Mouse (Mus musculus): ENCODE measurements around the gene Hebp2. TPM values are rescaled to one million over a fixed set of nuclear protein-coding genes. Genes with fewer than 3 reads are reported as not detected.

Hebp2 gene
- polyA plus RNA-seq, 1 experiment: not detected

DNA sequence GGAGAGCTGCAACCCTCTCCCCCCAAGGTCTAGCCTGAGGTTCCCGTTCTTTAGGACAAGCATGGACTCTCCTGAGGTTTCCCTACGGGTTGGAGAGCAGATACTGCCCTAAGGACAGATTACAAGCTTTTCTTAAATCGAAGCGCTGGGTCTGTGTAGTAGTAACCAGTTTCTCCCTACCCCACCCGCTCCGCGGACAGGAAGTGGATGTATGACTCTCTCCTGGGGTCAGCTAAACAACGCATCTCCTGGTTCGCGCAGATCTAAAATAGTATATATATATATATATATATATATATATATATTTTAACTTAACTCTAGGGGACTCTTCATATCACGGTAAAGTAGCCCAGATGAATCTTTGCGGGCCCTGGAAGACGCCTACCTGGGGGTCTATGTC is 567 bp downstream of the Hebp2 start:
- Histone ChIP-seq H3K27ac (ENCODE audit: insufficient read depth, low read depth, low read length) (no peak overlapping the region), H3K4me3 (ENCODE audit: insufficient read depth, low read depth, low read length) (peak overlapping the region; percentile 57), H3K4me1 (ENCODE audit: control insufficient read depth, insufficient read depth, low read length) (peaks cover 16% of the 10 kb centered on the region; the same call in 1 of the 2 replicates)
- TF ChIP-seq POLR2A (IDR thresholded peaks at IDR 0.05; ENCODE audit: insufficient read depth, low read depth, low read length) (no peak), CTCF (IDR thresholded peaks at IDR 0.05; ENCODE audit: insufficient read depth, low read depth, low read length) (no peak)
- 14% methylated on average over 13 of the region's 13 CpGs for WGBS

DNA sequence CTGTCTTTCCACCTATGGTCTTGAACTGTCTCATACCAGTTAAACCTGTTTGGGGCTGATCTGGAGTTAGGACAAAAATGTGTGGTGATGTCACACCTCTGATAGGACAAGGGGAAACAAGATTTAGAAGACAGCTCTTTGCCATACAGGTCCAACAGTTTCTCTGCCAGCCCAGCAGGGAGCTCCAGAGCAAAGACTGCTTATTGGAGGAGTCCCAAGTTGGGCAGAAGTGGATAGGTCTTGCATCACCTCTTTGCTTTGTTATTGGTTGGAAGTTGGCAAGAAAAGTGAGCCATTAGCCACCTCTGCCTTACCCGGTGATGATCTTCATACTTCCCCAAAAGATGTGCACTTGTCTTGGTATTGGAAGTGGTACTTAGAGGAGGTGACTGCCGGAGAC is 9.0 kb downstream of the Hebp2 start:
- 88% methylated on average over 2 of the region's 2 CpGs for WGBS
- TF ChIP-seq CTCF (IDR thresholded peaks at IDR 0.05; ENCODE audit: insufficient read depth, low read depth, low read length) (no peak), POLR2A (IDR thresholded peaks at IDR 0.05; ENCODE audit: insufficient read depth, low read depth, low read length) (no peak)
- no peak overlapping the region for H3K4me3 ChIP-seq (ENCODE audit: insufficient read depth, low read depth, low read length)
- H3K27ac ChIP-seq (ENCODE audit: insufficient read depth, low read depth, low read length): no peak overlapping the region
- H3K4me1 ChIP-seq (ENCODE audit: control insufficient read depth, insufficient read depth, low read length): no peaks in the 10 kb centered on the region

DNA sequence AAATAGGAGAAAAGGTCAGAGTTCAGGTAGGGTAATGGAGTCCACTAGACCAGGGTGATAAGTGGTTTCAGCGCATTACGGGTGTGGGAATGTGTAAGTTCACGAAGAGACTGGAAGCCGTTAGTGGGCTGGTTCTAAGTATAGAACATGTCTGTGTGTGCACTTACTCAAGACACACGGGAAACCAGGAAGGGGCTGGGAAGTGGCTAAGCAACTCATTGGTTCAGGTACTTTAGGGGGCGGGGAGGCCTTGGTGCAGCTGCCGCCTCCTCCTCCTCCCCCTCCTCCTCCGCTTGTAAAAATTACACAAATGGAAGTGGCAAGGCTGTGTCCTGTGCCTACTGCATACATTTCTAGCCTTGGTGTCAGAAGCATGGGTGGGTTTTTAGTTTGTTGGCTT is 13.6 kb downstream of the Hebp2 start:
- no peak for TF ChIP-seq CTCF (IDR thresholded peaks at IDR 0.05; ENCODE audit: insufficient read depth, low read depth, low read length)
- TF ChIP-seq POLR2A (IDR thresholded peaks at IDR 0.05; ENCODE audit: insufficient read depth, low read depth, low read length): no peak
- Histone ChIP-seq H3K27ac (ENCODE audit: insufficient read depth, low read depth, low read length) (no peak overlapping the region), H3K4me1 (ENCODE audit: control insufficient read depth, insufficient read depth, low read length) (peaks cover 1% of the 10 kb centered on the region; the same call in 1 of the 2 replicates), H3K4me3 (ENCODE audit: insufficient read depth, low read depth, low read length) (no peak overlapping the region)
- WGBS: 74% methylated on average over 8 of the region's 8 CpGs

DNA sequence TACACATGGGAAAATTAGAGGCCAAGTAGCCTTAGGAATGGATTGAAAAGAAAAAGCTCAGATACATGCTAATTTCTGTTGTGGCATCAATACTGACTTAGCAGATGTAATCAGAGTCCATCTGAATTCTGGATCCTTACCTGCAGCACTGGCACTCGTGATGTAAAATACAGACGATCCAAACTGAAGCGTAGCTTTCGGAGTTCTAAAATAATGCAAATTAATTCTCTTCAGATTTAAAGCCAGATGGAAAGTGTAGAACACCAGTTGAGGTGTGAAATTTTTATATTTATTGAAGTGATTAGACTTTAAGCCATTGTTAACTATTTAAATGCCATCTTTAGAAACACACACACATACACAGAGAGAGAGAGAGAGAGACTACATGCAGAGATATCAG is 15.7 kb downstream of the Hebp2 start:
- H3K27ac ChIP-seq (ENCODE audit: insufficient read depth, low read depth, low read length): no peak overlapping the region
- WGBS: 89% methylated on average over 4 of the region's 4 CpGs
- H3K4me3 ChIP-seq (ENCODE audit: insufficient read depth, low read depth, low read length): no peak overlapping the region
- H3K4me1 ChIP-seq (ENCODE audit: control insufficient read depth, insufficient read depth, low read length): peaks cover 17% of the 10 kb centered on the region
- TF ChIP-seq CTCF (IDR thresholded peaks at IDR 0.05; ENCODE audit: insufficient read depth, low read depth, low read length) (no peak), POLR2A (IDR thresholded peaks at IDR 0.05; ENCODE audit: insufficient read depth, low read depth, low read length) (no peak)

DNA sequence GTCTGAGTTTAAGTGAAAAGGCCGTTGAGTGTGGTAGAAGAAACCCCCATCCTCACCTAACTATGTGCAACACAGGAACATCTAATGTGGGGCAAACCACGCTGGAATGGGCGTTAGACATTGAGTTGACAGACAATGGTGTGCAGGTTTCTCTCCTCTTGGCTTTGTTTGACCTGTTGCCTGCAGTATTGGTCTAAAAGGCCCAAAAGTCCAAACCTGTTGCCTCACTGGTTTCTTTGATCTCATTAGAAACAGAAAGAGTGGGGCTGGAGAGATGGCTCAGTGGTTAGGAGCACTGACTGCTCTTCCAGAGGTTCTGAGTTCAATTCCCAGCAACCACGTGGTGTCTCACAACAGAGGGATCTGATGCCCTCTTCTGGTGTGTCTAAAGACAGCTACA is 16.7 kb downstream of the Hebp2 start:
- no peak overlapping the region for H3K27ac ChIP-seq (ENCODE audit: insufficient read depth, low read depth, low read length)

DNA sequence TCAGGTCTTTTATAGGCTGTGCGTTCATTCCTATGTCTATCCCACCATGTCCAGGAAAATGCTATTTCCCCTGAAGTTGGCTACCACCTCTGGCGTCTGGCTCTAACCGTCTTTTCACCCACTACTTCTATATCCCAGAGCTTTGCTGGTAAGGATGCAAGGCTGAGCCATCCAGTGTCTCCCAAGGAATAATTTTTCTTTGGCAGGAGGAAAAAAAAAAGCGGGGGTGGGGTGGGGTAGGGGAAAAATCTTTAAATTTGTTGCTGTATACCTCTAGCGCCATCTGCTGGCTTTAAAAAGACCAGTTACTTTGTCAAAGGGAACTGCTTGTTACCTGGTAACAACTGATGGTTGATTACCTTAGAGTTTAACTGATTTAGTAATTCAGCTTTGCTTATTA is 17.4 kb downstream of the Hebp2 start:
- no peak overlapping the region for H3K4me3 ChIP-seq (ENCODE audit: insufficient read depth, low read depth, low read length)
- H3K4me1 ChIP-seq (ENCODE audit: control insufficient read depth, insufficient read depth, low read length): peaks cover 17% of the 10 kb centered on the region
- TF ChIP-seq CTCF (IDR thresholded peaks at IDR 0.05; ENCODE audit: insufficient read depth, low read depth, low read length) (no peak), POLR2A (IDR thresholded peaks at IDR 0.05; ENCODE audit: insufficient read depth, low read depth, low read length) (no peak)
- WGBS: 25% methylated on average over 5 of the region's 5 CpGs
- H3K27ac ChIP-seq (ENCODE audit: insufficient read depth, low read depth, low read length): no peak overlapping the region

More for the DNA sequence above, 16.7 kb downstream of the Hebp2 start:
- Histone ChIP-seq H3K4me1 (ENCODE audit: control insufficient read depth, insufficient read depth, low read length) (peaks cover 17% of the 10 kb centered on the region), H3K4me3 (ENCODE audit: insufficient read depth, low read depth, low read length) (no peak overlapping the region)
- no peak for TF ChIP-seq POLR2A (IDR thresholded peaks at IDR 0.05; ENCODE audit: insufficient read depth, low read depth, low read length)
- no peak for TF ChIP-seq CTCF (IDR thresholded peaks at IDR 0.05; ENCODE audit: insufficient read depth, low read depth, low read length)
- 87% methylated on average over 4 of the region's 4 CpGs for WGBS

DNA sequence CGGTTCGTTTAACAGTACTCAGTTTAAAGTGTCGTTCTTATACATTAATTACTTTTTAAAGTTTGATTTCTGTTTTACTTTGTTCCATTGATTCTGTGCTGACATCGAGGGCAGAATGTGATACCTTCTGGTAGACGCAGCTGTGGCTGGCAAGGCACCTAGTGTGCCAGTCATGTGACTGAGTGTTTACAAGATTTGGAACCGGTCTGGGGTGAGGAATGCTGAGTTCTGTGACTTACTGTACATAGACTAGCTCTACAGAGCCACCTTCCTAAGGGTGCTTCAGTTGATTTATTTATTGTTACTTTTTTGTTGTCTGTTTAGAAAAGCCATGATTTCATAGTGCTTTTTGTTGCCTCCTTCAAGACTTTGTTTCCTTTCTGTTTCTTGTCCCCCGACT is 18.1 kb downstream of the Hebp2 start:
- H3K4me1 ChIP-seq (ENCODE audit: control insufficient read depth, insufficient read depth, low read length): peaks cover 17% of the 10 kb centered on the region
- H3K27ac ChIP-seq (ENCODE audit: insufficient read depth, low read depth, low read length): no peak overlapping the region
- no peak for TF ChIP-seq POLR2A (IDR thresholded peaks at IDR 0.05; ENCODE audit: insufficient read depth, low read depth, low read length)
- no peak for TF ChIP-seq CTCF (IDR thresholded peaks at IDR 0.05; ENCODE audit: insufficient read depth, low read depth, low read length)
- H3K4me3 ChIP-seq (ENCODE audit: insufficient read depth, low read depth, low read length): no peak overlapping the region
- WGBS: 47% methylated on average over 7 of the region's 7 CpGs

DNA sequence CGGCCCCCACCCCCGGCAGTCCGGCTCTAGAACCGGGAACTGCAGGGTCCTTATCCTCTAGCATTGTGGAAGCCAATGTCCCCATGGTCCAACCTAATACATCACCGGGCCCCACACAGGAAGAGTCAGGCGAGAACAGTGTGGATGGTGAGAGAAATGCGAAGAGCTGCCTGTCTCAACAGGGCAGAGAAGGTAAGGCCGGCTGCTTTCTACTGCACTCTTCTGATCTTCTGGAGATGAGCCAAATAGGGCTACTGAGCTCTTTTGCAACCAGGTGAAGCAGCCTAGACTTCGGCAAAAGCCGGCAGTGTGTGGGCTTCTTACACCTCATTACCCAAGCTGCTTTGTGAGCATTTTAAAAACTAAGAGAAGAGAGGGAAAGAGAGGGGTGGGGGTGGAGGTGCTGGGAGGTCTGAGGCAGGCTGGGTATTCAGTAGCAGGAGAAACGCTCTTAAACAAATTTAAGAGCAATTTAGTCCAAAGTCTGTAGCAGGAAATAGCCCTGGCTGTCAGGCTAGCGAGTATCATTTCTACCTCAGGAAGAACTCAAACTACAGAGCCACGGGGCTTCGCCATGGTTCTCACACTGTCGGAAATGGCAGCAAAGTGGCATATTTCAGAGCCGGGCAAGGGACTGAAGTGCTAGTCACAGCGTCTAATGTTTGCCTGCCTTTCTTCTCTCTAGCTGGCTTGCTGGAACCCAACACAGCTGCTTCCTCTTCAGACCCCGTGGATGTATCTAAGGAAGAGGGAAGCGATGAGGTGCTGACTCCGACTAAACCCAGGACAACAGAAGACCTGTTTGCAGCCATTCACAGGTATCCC is 18.8 kb downstream of the Hebp2 start:
- 56% methylated on average over 20 of the region's 20 CpGs for WGBS
- Histone ChIP-seq H3K4me3 (ENCODE audit: insufficient read depth, low read depth, low read length) (no peak overlapping the region), H3K4me1 (ENCODE audit: control insufficient read depth, insufficient read depth, low read length) (peaks cover 17% of the 10 kb centered on the region), H3K27ac (ENCODE audit: insufficient read depth, low read depth, low read length) (no peak overlapping the region)
- TF ChIP-seq CTCF (IDR thresholded peaks at IDR 0.05; ENCODE audit: insufficient read depth, low read depth, low read length) (no peak), POLR2A (IDR thresholded peaks at IDR 0.05; ENCODE audit: insufficient read depth, low read depth, low read length) (no peak)

DNA sequence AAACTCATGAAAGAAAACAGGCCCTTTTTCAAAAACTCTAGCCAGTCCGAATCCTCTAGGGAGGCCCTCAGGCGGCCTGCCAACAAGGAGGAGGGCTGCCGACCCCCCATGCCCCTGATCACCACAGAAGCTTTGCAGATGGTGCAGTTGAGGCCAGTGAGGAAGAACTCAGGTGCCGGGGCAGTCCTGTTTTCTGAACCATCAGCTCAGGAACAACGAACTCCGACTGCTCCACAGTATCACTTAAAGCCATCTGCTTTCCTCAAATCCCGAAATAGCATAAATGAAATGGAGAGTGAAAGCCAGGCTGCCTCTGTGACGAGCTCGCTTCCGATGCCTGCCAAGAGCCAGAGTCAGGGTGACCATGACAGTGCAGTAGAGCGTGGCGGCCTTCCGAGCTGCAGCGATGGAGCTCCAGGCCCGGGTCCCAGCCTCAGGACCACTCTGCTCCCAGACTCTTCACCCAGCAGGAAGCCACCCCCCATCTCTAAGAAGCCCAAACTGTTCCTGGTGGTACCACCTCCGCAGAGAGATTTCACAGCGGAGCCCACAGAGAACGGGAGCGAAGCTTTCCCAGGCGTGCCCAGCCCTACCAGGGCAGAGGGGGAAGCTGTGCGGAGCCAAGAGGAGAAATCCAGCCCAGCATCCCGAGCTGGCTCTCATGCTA is 19.6 kb downstream of the Hebp2 start:
- Histone ChIP-seq H3K4me3 (ENCODE audit: insufficient read depth, low read depth, low read length) (no peak overlapping the region), H3K27ac (ENCODE audit: insufficient read depth, low read depth, low read length) (no peak overlapping the region), H3K4me1 (ENCODE audit: control insufficient read depth, insufficient read depth, low read length) (peaks cover 17% of the 10 kb centered on the region)
- WGBS: 70% methylated on average over 22 of the region's 22 CpGs
- no peak for TF ChIP-seq CTCF (IDR thresholded peaks at IDR 0.05; ENCODE audit: insufficient read depth, low read depth, low read length)
